Mouse (Mus musculus) CH12.LX (cell line): ENCODE measurements at regions not wholly inside any gene's neighbourhood (a gene's known extent, or its start where the extent isn't known, plus 50 kb on each side); places are given as distances from the start of the nearest gene placed in this dataset.

Source experiments
- DNase-seq: peaks from one replicate; pipeline ENCODE4 v3.0.0-alpha.2; 2013; ENCODE audit errors: extremely low read depth
- H3K27ac ChIP-seq: 2 replicates; pipeline ENCODE4 v1.5.1; 2012; ENCODE audit warnings: low read depth, mild to moderate bottlenecking, control low read depth, moderate library complexity; ENCODE audit not compliant: insufficient read depth
- H3K27me3 ChIP-seq: replicated peaks from 2 replicates; pipeline ENCODE3; 2012; ENCODE audit warnings: inconsistent platforms
- H3K36me3 ChIP-seq, 2 experiments: replicated peaks in 1 of 2; 2 replicates each; pipeline versions ENCODE3 to v1.6.1; 2012; ENCODE audit warnings: inconsistent platforms in 1 of 2, low read length in 1 of 2, mild to moderate bottlenecking in 1 of 2, mixed read lengths in 1 of 2, moderate library complexity in 1 of 2; ENCODE audit not compliant: control insufficient read depth in 1 of 2, insufficient read depth in 1 of 2
- H3K4me1 ChIP-seq, 2 experiments: 2 replicates each; pipeline ENCODE4 v1.6.1; 2012; ENCODE audit warnings: inconsistent platforms in 1 of 2, moderate library complexity in 1 of 2; ENCODE audit not compliant: insufficient read depth in 2 of 2, control insufficient read depth in 1 of 2
- H3K4me2 ChIP-seq: 2 replicates; pipeline ENCODE4 v1.6.1; 2012; ENCODE audit warnings: low read depth, mild to moderate bottlenecking, control low read depth; ENCODE audit not compliant: poor library complexity, insufficient read depth, severe bottlenecking
- H3K4me3 ChIP-seq, 3 experiments: fragments of 150-350 bp in 1 of 3; sonication (generic) in 1 of 3; replicated peaks in 1 of 3; 2 replicates each; pipeline versions ENCODE3 to v1.5.1; 2011 to 2012; ENCODE audit warnings: low read depth in 2 of 3, low read length in 2 of 3, mild to moderate bottlenecking in 2 of 3, moderate library complexity in 2 of 3, control low read depth in 1 of 3, improper control_type of control experiment in 1 of 3, inconsistent platforms in 1 of 3, mixed read lengths in 1 of 3; ENCODE audit not compliant: poor library complexity in 1 of 3
- H3K79me2 ChIP-seq: replicated peaks from 2 replicates; pipeline ENCODE4 v1.6.1; 2012; ENCODE audit warnings: mild to moderate bottlenecking, moderate library complexity; ENCODE audit not compliant: control insufficient read depth, poor library complexity, insufficient read depth, severe bottlenecking; ENCODE audit errors: extremely low read depth
- H3K9ac ChIP-seq: 2 replicates; pipeline ENCODE4 v1.6.1; 2012; ENCODE audit warnings: low read depth, mild to moderate bottlenecking, control low read depth, moderate library complexity; ENCODE audit not compliant: insufficient read depth
- H3K9me3 ChIP-seq: replicated peaks from 2 replicates; pipeline ENCODE3; 2012; ENCODE audit warnings: low read length, inconsistent platforms, mixed read lengths
- CHD1 ChIP-seq: IDR thresholded peaks from 2 replicates; pipeline ENCODE4 v1.6.1; 2012; ENCODE audit warnings: low read depth, low read length, improper control_type of control experiment, inconsistent platforms
- CTCF ChIP-seq, 2 experiments: IDR thresholded peaks in 1 of 2; conservative IDR thresholded peaks in 1 of 2; 2 replicates each; pipeline ENCODE4 v1.5.1; 2011 to 2012; ENCODE audit warnings: low read depth in 2 of 2, low read length in 2 of 2, improper control_type of control experiment in 1 of 2, inconsistent platforms in 1 of 2, mild to moderate bottlenecking in 1 of 2, moderate library complexity in 1 of 2
- ELF1 ChIP-seq: IDR thresholded peaks from 2 replicates; pipeline ENCODE4 v1.6.1; 2014; ENCODE audit warnings: low read depth, mild to moderate bottlenecking, inconsistent platforms, low read length, improper control_type of control experiment
- EP300 ChIP-seq: IDR thresholded peaks from 2 replicates; pipeline ENCODE4 v1.6.1; 2011; ENCODE audit warnings: low read length, improper control_type of control experiment
- HCFC1 ChIP-seq: IDR thresholded peaks from 2 replicates; pipeline ENCODE4 v1.6.1; 2012; ENCODE audit warnings: low read depth, mild to moderate bottlenecking, inconsistent platforms, low read length, improper control_type of control experiment
- IRF4 ChIP-seq: IDR thresholded peaks from 2 replicates; pipeline ENCODE4 v1.6.1; 2014; ENCODE audit warnings: low read depth, mild to moderate bottlenecking, inconsistent platforms, low read length, improper control_type of control experiment
- MAX ChIP-seq: IDR thresholded peaks from 2 replicates; pipeline ENCODE4 v1.6.1; 2011; ENCODE audit warnings: low read length, improper control_type of control experiment
- MXI1 ChIP-seq: IDR thresholded peaks from 2 replicates; pipeline ENCODE4 v1.6.1; 2011; ENCODE audit warnings: mild to moderate bottlenecking, low read depth, low read length, improper control_type of control experiment
- NRF1 ChIP-seq: IDR thresholded peaks from 2 replicates; pipeline ENCODE4 v1.6.1; 2014; ENCODE audit warnings: low read depth, mild to moderate bottlenecking, inconsistent platforms, low read length, improper control_type of control experiment, moderate library complexity
- PAX5 ChIP-seq: IDR thresholded peaks from 2 replicates; pipeline ENCODE4 v1.6.1; 2012; ENCODE audit warnings: low read length, inconsistent platforms, mixed read lengths
- RAD21 ChIP-seq: IDR thresholded peaks from 2 replicates; pipeline ENCODE4 v1.6.1; 2011; ENCODE audit warnings: low read depth, mild to moderate bottlenecking, low read length, improper control_type of control experiment, moderate library complexity
- SIN3A ChIP-seq: IDR thresholded peaks from 2 replicates; pipeline ENCODE4 v1.6.1; 2012; ENCODE audit warnings: low read length, improper control_type of control experiment, inconsistent platforms
- USF1 ChIP-seq: IDR thresholded peaks from 2 replicates; pipeline ENCODE4 v1.6.1; 2014; ENCODE audit warnings: low read depth, mild to moderate bottlenecking, inconsistent platforms, low read length, improper control_type of control experiment
- USF2 ChIP-seq: conservative IDR thresholded peaks from 2 replicates; pipeline ENCODE4 v1.6.1; 2011; ENCODE audit warnings: low read depth, low read length, improper control_type of control experiment
- ZNF384 ChIP-seq: IDR thresholded peaks from 2 replicates; pipeline ENCODE4 v1.6.1; 2012; ENCODE audit warnings: low read depth, low read length, improper control_type of control experiment, inconsistent platforms
- dilution Hi-C: fragments of 300-500 bp; cut with MboI; formaldehyde crosslinking; loops from 2 replicates; pipeline ENCODE4 v1.14.3; 2020; ENCODE audit warnings: low sequenced_read_pairs; ENCODE audit not compliant: extremely low pct_unique_long_range_greater_than_20kb, extremely low pct_ligation_motif_present
- in situ Hi-C: fragments of 300-500 bp; cut with MboI; formaldehyde crosslinking; loops from 3 replicates; pipeline ENCODE4 v1.14.3; 2019; ENCODE audit warnings: low sequenced_read_pairs, low pct_ligation_motif_present, low pct_unique_long_range_greater_than_20kb, mixed read lengths

DNA sequence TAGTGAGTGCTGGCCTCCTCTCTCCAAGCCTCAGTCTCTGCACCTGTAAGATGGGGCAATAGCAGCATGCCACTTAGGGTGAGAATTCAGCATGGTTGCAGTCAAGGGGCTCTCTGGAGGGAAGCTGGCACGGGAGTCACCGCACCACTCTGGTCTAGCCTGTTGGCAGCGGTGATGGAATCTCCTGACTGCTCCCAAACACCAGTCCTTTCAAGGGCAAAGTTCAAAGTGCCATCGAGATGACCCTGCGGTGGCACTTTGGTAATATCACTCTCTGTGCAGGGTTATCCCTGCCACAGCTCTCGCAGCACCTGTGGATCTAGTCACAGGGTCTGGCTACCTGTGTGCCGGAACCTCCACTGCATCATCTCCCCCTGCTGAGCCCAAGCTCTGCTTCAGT is 54.3 kb upstream of the Slc45a1 start:
- H3K36me3 ChIP-seq: no peaks in the 10 kb centered on the region
- H3K4me1 ChIP-seq: peaks cover 0 to 18% of the 10 kb centered on the region in 2 experiments; a peak in 2 of 4 replicates
- H3K27me3 ChIP-seq: peaks cover 2% of the 10 kb centered on the region
- in situ Hi-C loops: no loop called here
- H3K9me3 ChIP-seq: no peaks in the 10 kb centered on the region
- no peak overlapping the region for H3K4me3 ChIP-seq
- no peak for DNase-seq
- H3K27ac ChIP-seq: no peak overlapping the region
- no peaks in the 10 kb centered on the region for H3K79me2 ChIP-seq
- H3K4me2 ChIP-seq: no peak overlapping the region
- dilution Hi-C loops: no loop called here
- no peak overlapping the region for H3K9ac ChIP-seq
- TF ChIP-seq MXI1: no peak
- TF ChIP-seq PAX5: no peak
- TF ChIP-seq USF1: no peak
- TF ChIP-seq RAD21: no peak
- no peak for TF ChIP-seq EP300
- TF ChIP-seq, all 38 proteins: peak for 0

DNA sequence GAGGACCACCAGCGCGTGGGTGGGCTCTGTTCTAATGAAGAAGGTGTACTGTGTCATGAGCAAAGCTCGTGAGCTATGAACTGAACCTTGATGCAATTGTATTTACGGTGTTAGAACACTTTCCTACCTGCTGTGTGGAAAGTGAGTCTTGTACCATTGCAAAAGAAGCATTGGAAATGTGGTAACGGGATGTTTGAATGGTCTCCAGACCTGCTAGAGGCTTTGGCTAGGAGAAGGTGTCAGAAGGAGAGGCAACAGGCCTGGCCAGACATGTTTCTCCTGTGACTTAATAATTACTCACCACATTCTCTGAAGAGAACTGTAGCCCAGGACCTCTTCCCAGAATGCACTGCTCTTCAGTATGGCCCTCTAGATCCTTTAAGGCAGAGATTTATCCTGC is 51.3 kb upstream of the Slc45a1 start:
- no peak overlapping the region for H3K4me2 ChIP-seq
- no peak for TF ChIP-seq ELF1
- no peak for TF ChIP-seq CTCF (conservative IDR thresholded peaks at IDR 0.05 in 1 of 2, IDR thresholded peaks at IDR 0.05 in 1 of 2; ENCODE audit: low read depth in 2 of 2, low read length in 2 of 2)
- TF ChIP-seq MXI1: no peak
- TF ChIP-seq NRF1: no peak
- TF ChIP-seq PAX5: no peak
- no peak for TF ChIP-seq MAX
- TF ChIP-seq ZNF384: no peak
- TF ChIP-seq SIN3A: no peak
- TF ChIP-seq IRF4: no peak
- TF ChIP-seq CHD1: no peak
- no peak for TF ChIP-seq USF2
- no peak for TF ChIP-seq HCFC1
- TF ChIP-seq, all 38 proteins: peak for 0
- Histone ChIP-seq H3K27me3 (peaks cover 2% of the 10 kb centered on the region), H3K4me3 (no peak overlapping the region), H3K27ac (no peak overlapping the region), H3K9ac (no peak overlapping the region), H3K36me3 (no peaks in the 10 kb centered on the region), H3K9me3 (no peaks in the 10 kb centered on the region), H3K79me2 (no peaks in the 10 kb centered on the region), H3K4me1 (no peaks in the 10 kb centered on the region)
- dilution Hi-C loops: no loop called here
- DNase-seq: no peak
- in situ Hi-C loops: no loop called here
